Mouse (Mus musculus) spleen, adult 2 months (tissue): ENCODE data around the gene Pus7.
A peak's percentile ranks its signal among the peaks of the same experiment; 100 is the strongest.

Experiments
- CTCF ChIP-seq: fragments of 200-500 bp; IDR thresholded peaks from 2 replicates; pipeline ENCODE4 v1.5.1; 2011; ENCODE audit warnings: mild to moderate bottlenecking, inconsistent platforms; ENCODE audit not compliant: insufficient read depth, insufficient read length, insufficient replicate concordance; ENCODE audit errors: extremely low read depth
- POLR2A ChIP-seq: fragments of 200-500 bp; IDR thresholded peaks from 2 replicates; pipeline ENCODE4 v1.6.1; 2011; ENCODE audit warnings: low read depth, low read length, inconsistent platforms

DNA sequence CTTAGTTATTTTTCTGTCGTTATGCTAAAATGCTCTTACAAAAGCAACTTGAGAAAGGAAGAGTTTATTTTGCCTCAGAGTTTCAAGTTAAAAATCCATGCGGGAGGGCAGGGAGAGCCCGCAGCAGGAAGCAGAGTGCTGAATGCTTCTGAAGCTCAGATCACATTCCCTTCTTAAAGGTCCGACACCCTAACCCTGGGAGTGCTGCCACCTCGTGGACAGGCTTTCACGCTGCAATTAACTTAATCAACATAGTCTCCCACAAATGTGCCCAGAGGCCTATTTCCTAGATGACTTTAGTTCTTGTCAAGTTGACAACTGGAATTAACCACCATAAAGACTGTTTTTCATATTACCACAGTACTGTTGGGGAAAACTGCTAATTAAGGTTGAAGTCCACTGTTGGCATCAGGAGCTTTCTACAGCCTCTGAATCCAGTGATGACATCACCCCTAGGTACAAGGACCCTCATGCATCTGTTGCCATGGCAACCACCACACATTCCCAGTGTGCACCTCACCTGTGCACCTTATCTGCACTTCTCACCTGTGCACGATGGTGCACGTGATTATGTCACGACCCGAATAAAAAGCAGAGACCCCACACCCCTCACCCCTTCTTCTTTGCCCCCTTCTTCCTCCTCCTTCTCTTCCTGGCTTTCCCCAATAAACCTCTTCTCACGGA, 43.0 kb upstream of the Pus7 start:
- TF ChIP-seq POLR2A (no peak), CTCF (peak; percentile 81; the same call in 1 of the 2 replicates)
